Mouse (Mus musculus): ENCODE results near the gene Krtap5-1. TPM values are rescaled to one million over a fixed set of nuclear protein-coding genes. Genes with fewer than 3 reads are reported as not detected.
"Not testable (repeated sequence)": the region's sequence is repeated elsewhere in the genome, so short reads cannot be mapped to it uniquely, and the experiment has no call there.

The Krtap5-1 gene
- polyA plus RNA-seq, 1 experiment from 2014 or later: not detected

DNA sequence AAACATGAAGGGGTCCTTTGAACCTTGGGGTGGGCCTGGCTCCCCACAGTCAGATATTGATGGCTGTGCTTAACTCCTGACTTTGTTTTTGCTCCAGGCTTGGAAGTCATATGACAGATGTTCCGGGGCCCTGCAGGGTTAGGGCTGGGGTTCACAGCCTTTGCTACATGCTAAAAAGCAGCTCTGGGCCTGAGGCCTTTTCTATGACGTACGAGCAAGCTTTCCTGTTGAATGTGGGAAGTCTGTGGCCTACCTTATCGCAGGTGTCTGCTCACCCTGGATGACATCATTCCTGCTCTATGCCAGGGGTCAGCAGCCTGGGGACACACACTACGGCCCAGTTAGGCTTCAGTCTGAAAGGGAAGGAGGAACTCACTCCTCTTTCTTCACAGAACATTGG is 20.3 kb upstream of the Krtap5-1 start:
- no peak overlapping the region for H3K9ac ChIP-seq (replicated peaks; ENCODE audit: low read depth, low read length)
- H3K4me3 ChIP-seq (ENCODE audit: low read depth, low read length): no peak overlapping the region
- no peak overlapping the region for H3K4me2 ChIP-seq (replicated peaks; ENCODE audit: low read depth, low read length)
- ATAC-seq (ENCODE audit: insufficient number of reproducible peaks, insufficient read depth, low FRiP score, low read depth): no peak
- no peak overlapping the region for H3K27ac ChIP-seq (ENCODE audit: low read length)
- H3K36me3 ChIP-seq (ENCODE audit: control insufficient read depth, insufficient read depth, low read length): no peaks in the 10 kb centered on the region
- peaks cover 21% of the 10 kb centered on the region; the same call in 1 of the 2 replicates for H3K4me1 ChIP-seq (ENCODE audit: control insufficient read depth, insufficient read depth, low read length)
- no peaks in the 10 kb centered on the region for H3K27me3 ChIP-seq (ENCODE audit: control insufficient read depth, insufficient read depth, low read length)
- WGBS: 46% methylated on average over 5 of the region's 5 CpGs
- H3K9me3 ChIP-seq (ENCODE audit: control insufficient read depth, low read depth, low read length): no peaks in the 10 kb centered on the region

DNA sequence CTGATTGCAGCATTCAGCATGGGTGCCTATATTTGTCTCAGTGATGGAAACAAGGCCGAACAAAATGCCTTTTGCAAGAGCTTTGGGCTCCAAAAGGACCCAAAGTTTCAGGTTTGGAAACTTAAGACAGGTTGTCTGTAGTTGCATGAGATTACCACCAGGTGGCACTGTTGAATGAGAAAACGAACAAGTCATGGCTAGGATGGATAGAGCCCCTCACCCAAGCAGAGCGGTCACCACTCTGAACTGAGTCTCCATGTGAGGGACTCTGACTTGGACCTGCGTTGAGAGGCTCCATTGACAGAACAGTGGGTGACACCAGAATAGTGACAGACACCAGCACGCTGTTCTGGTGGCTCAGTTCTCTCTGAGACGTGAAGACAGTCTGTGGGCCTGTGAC is 19.6 kb upstream of the Krtap5-1 start:
- Histone ChIP-seq H3K36me3 (ENCODE audit: control insufficient read depth, insufficient read depth, low read length) (no peaks in the 10 kb centered on the region), H3K9me3 (ENCODE audit: control insufficient read depth, low read depth, low read length) (no peaks in the 10 kb centered on the region), H3K4me3 (ENCODE audit: low read depth, low read length) (no peak overlapping the region), H3K27me3 (ENCODE audit: control insufficient read depth, insufficient read depth, low read length) (no peaks in the 10 kb centered on the region), H3K9ac (replicated peaks; ENCODE audit: low read depth, low read length) (no peak overlapping the region), H3K4me2 (replicated peaks; ENCODE audit: low read depth, low read length) (no peak overlapping the region), H3K4me1 (ENCODE audit: control insufficient read depth, insufficient read depth, low read length) (peaks cover 19% of the 10 kb centered on the region; the same call in 1 of the 2 replicates), H3K27ac (ENCODE audit: low read length) (no peak overlapping the region)
- WGBS: 29% methylated on average over 6 of the region's 6 CpGs
- no peak for ATAC-seq (ENCODE audit: insufficient number of reproducible peaks, insufficient read depth, low FRiP score, low read depth)

GRCm38 (mm10) chr7:142314600-142315285 is 17.8 kb upstream of the Krtap5-1 start:
- H3K36me3 ChIP-seq (ENCODE audit: control insufficient read depth, insufficient read depth, low read length): no peaks in the 10 kb centered on the region
- no peak overlapping the region for H3K27ac ChIP-seq (ENCODE audit: low read length)

GRCm38 (mm10) chr7:142303929-142304328 is 7.0 kb upstream of the Krtap5-1 start:
- H3K4me2 ChIP-seq (replicated peaks; ENCODE audit: low read depth, low read length); H3K4me1 ChIP-seq (ENCODE audit: control insufficient read depth, insufficient read depth, low read length); H3K4me3 ChIP-seq (ENCODE audit: low read depth, low read length); H3K9me3 ChIP-seq (ENCODE audit: control insufficient read depth, low read depth, low read length); H3K27me3 ChIP-seq (ENCODE audit: control insufficient read depth, insufficient read depth, low read length); H3K27ac ChIP-seq (ENCODE audit: low read length); H3K9ac ChIP-seq (replicated peaks; ENCODE audit: low read depth, low read length); ATAC-seq (ENCODE audit: insufficient number of reproducible peaks, insufficient read depth, low FRiP score, low read depth); H3K36me3 ChIP-seq (ENCODE audit: control insufficient read depth, insufficient read depth, low read length): not testable (repeated sequence)
- WGBS: 100% methylated on average over 1 of the region's 1 CpGs

More at GRCm38 (mm10) chr7:142314600-142315285, 17.8 kb upstream of the Krtap5-1 start:
- no peaks in the 10 kb centered on the region for H3K9me3 ChIP-seq (ENCODE audit: control insufficient read depth, low read depth, low read length)
- ATAC-seq (ENCODE audit: insufficient number of reproducible peaks, insufficient read depth, low FRiP score, low read depth): no peak
- H3K4me1 ChIP-seq (ENCODE audit: control insufficient read depth, insufficient read depth, low read length): peaks cover 11% of the 10 kb centered on the region; the same call in 1 of the 2 replicates
- H3K27me3 ChIP-seq (ENCODE audit: control insufficient read depth, insufficient read depth, low read length): no peaks in the 10 kb centered on the region
- 53% methylated on average over 5 of the region's 5 CpGs for WGBS
- H3K9ac ChIP-seq (replicated peaks; ENCODE audit: low read depth, low read length): no peak overlapping the region
- no peak overlapping the region for H3K4me3 ChIP-seq (ENCODE audit: low read depth, low read length)
- H3K4me2 ChIP-seq (replicated peaks; ENCODE audit: low read depth, low read length): no peak overlapping the region

DNA sequence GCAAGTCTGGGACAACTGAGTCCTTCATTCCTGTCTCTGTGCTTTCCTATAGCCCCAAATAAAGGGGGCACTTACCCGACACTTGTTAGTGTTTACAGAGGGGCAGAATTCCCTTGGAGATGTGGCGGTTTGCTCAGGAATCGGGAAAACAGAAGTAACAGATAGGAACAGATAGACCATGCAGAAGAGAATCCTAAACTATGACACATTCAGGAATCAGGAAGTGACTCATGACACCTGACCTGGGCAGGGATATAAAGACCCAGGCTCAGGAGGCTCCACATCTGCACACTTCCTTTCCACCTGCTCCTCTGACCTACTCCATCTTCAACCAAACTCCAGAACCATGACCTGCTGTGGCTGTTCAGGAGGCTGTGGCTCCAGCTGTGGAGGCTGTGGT is 6.3 kb upstream of the Krtap5-1 start, which contains the start of gene Krtap5-4:
TSS of gene Krtap5-4 (plus strand) at position 301 of the 400 bp plus-strand sequence.
- 39% methylated on average over 3 of the region's 3 CpGs for WGBS
- no peak for ATAC-seq (ENCODE audit: insufficient number of reproducible peaks, insufficient read depth, low FRiP score, low read depth)
- no peaks in the 10 kb centered on the region for H3K9me3 ChIP-seq (ENCODE audit: control insufficient read depth, low read depth, low read length)

DNA sequence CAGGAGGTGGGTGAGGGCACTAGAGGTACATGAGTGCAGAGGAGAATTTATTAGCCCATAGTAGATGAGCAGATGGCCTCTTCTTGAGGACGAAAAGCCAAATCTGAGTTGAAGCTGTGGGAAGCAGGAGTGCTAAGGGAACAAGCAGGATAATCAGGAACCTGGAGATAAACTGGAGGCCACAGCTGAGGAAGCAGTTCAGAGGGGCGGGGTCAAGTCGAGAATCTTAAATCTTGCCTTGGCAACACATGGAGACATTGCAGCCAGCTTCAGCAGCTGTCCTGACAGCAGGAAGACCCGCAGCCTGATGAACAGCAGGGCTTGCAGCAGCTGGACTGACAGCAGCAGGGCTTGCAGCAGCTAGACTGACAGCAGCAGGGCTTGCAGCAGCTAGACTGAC is 810 bp downstream of the Krtap5-1 start:
- ATAC-seq (ENCODE audit: insufficient number of reproducible peaks, insufficient read depth, low FRiP score, low read depth); H3K4me3 ChIP-seq (ENCODE audit: low read depth, low read length); H3K36me3 ChIP-seq (ENCODE audit: control insufficient read depth, insufficient read depth, low read length); H3K4me2 ChIP-seq (replicated peaks; ENCODE audit: low read depth, low read length); H3K27ac ChIP-seq (ENCODE audit: low read length); H3K9me3 ChIP-seq (ENCODE audit: control insufficient read depth, low read depth, low read length); H3K27me3 ChIP-seq (ENCODE audit: control insufficient read depth, insufficient read depth, low read length); H3K9ac ChIP-seq (replicated peaks; ENCODE audit: low read depth, low read length); H3K4me1 ChIP-seq (ENCODE audit: control insufficient read depth, insufficient read depth, low read length): not testable (repeated sequence)
- 26% methylated on average over 4 of the region's 4 CpGs for WGBS

More for the DNA sequence above, 6.3 kb upstream of the Krtap5-1 start, which contains the start of gene Krtap5-4:
- no peak within 1 kb of the TSS for H3K4me2 ChIP-seq (replicated peaks; ENCODE audit: low read depth, low read length)
- H3K27ac ChIP-seq (ENCODE audit: low read length): no peak within 1 kb of the TSS
- no peaks in the 10 kb centered on the region for H3K36me3 ChIP-seq (ENCODE audit: control insufficient read depth, insufficient read depth, low read length)
- H3K9ac ChIP-seq (replicated peaks; ENCODE audit: low read depth, low read length): no peak within 1 kb of the TSS
- H3K4me3 ChIP-seq (ENCODE audit: low read depth, low read length): no peak within 1 kb of the TSS
- H3K4me1 ChIP-seq (ENCODE audit: control insufficient read depth, insufficient read depth, low read length): no peaks in the 10 kb centered on the region
- no peaks in the 10 kb centered on the region for H3K27me3 ChIP-seq (ENCODE audit: control insufficient read depth, insufficient read depth, low read length)

GRCm38 (mm10) chr7:142295418-142295817 is 1.5 kb downstream of the Krtap5-1 start:
- no peak overlapping the region for H3K4me3 ChIP-seq (ENCODE audit: low read depth, low read length)
- H3K4me1 ChIP-seq (ENCODE audit: control insufficient read depth, insufficient read depth, low read length): no peaks in the 10 kb centered on the region
- no peak overlapping the region for H3K9ac ChIP-seq (replicated peaks; ENCODE audit: low read depth, low read length)
- H3K27ac ChIP-seq (ENCODE audit: low read length): no peak overlapping the region
- ATAC-seq (ENCODE audit: insufficient number of reproducible peaks, insufficient read depth, low FRiP score, low read depth): no peak
- no peaks in the 10 kb centered on the region for H3K27me3 ChIP-seq (ENCODE audit: control insufficient read depth, insufficient read depth, low read length)
- H3K9me3 ChIP-seq (ENCODE audit: control insufficient read depth, low read depth, low read length): no peaks in the 10 kb centered on the region
- H3K36me3 ChIP-seq (ENCODE audit: control insufficient read depth, insufficient read depth, low read length): no peaks in the 10 kb centered on the region
- no peak overlapping the region for H3K4me2 ChIP-seq (replicated peaks; ENCODE audit: low read depth, low read length)

GRCm38 (mm10) chr7:142293851-142294250 is 3.1 kb downstream of the Krtap5-1 start:
- H3K9me3 ChIP-seq (ENCODE audit: control insufficient read depth, low read depth, low read length); H3K9ac ChIP-seq (replicated peaks; ENCODE audit: low read depth, low read length); H3K4me3 ChIP-seq (ENCODE audit: low read depth, low read length); H3K27me3 ChIP-seq (ENCODE audit: control insufficient read depth, insufficient read depth, low read length); H3K36me3 ChIP-seq (ENCODE audit: control insufficient read depth, insufficient read depth, low read length); ATAC-seq (ENCODE audit: insufficient number of reproducible peaks, insufficient read depth, low FRiP score, low read depth); H3K27ac ChIP-seq (ENCODE audit: low read length); H3K4me2 ChIP-seq (replicated peaks; ENCODE audit: low read depth, low read length); H3K4me1 ChIP-seq (ENCODE audit: control insufficient read depth, insufficient read depth, low read length): not testable (repeated sequence)
- WGBS: 0% methylated on average over 2 of the region's 2 CpGs
